Mouse (Mus musculus) intestine, embryonic 14.5 days (tissue): ENCODE data around the gene Sco2. TPM values are rescaled to one million over a fixed set of nuclear protein-coding genes. Genes with fewer than 3 reads are reported as not detected.

Experiments used
- ATAC-seq: fragments of 200-750 bp; cut with Nextera tagmentation; replicated peaks from 2 replicates; pipeline ENCODE4 v1.8.0; 2017; ENCODE audit warnings: low read depth, moderate number of reproducible peaks, moderate TSS enrichment, moderate library complexity; ENCODE audit not compliant: low FRiP score, low TSS enrichment
- DNase-seq: peaks from one replicate; pipeline ENCODE4 v3.0.0-alpha.2; 2018; ENCODE audit warnings: low spot score
- H3K27ac ChIP-seq: fragments of 300-500 bp; sonication (generic); 2 replicates; pipeline ENCODE4 v1.5.1; 2014; ENCODE audit warnings: low read depth, mild to moderate bottlenecking, control low read depth
- H3K27me3 ChIP-seq: fragments of 300-500 bp; sonication (generic); replicated peaks from 2 replicates; pipeline ENCODE4 v1.6.1; 2014; ENCODE audit warnings: low read length, control low read depth; ENCODE audit not compliant: control insufficient read depth, insufficient read depth
- H3K36me3 ChIP-seq: fragments of 300-500 bp; sonication (generic); 2 replicates; pipeline ENCODE4 v1.6.1; 2014; ENCODE audit warnings: low read length, control low read depth; ENCODE audit not compliant: control insufficient read depth, insufficient read depth
- H3K4me1 ChIP-seq: fragments of 300-500 bp; sonication (generic); replicated peaks from 2 replicates; pipeline ENCODE4 v1.6.1; 2014; ENCODE audit warnings: low read length, control low read depth, mixed read lengths; ENCODE audit not compliant: control insufficient read depth, insufficient read depth
- H3K4me2 ChIP-seq: fragments of 300-500 bp; sonication (generic); 2 replicates; pipeline ENCODE4 v1.6.1; 2014; ENCODE audit warnings: low read length
- H3K4me3 ChIP-seq: fragments of 300-500 bp; sonication (generic); 2 replicates; pipeline ENCODE4 v1.5.1; 2014; ENCODE audit warnings: low read depth, low read length, control low read depth, mixed read lengths
- H3K9ac ChIP-seq: fragments of 300-500 bp; sonication (generic); 2 replicates; pipeline ENCODE4 v1.6.1; 2014; ENCODE audit warnings: mild to moderate bottlenecking, low read length
- H3K9me3 ChIP-seq: fragments of 300-500 bp; sonication (generic); 2 replicates; pipeline ENCODE4 v1.6.1; 2016; ENCODE audit warnings: low read length, control low read depth; ENCODE audit not compliant: control insufficient read depth
- WGBS: fragments of 180-500 bp; shearing (Covaris S2); extraction: QIAGEN DNeasy Blood & Tissue Kit; methylation state at CpG from one replicate; pipeline ENCODE4 v1.1.7; 2014; 5-methylcytosine and 5-hydroxymethylcytosine counted together
- polyA plus RNA-seq: library from polyadenylated mRNA; unstranded; fragments of >200 nt; fragmentation: Nextera tagmentation; extraction: Ambion mirVana; gene quantifications from 2 replicates; pipeline ENCODE4 v1.2.1, GENCODE M21; 2014

Gene Sco2
- polyA plus RNA-seq, 1 experiment from 2014 or later, result 14.6 TPM

DNA sequence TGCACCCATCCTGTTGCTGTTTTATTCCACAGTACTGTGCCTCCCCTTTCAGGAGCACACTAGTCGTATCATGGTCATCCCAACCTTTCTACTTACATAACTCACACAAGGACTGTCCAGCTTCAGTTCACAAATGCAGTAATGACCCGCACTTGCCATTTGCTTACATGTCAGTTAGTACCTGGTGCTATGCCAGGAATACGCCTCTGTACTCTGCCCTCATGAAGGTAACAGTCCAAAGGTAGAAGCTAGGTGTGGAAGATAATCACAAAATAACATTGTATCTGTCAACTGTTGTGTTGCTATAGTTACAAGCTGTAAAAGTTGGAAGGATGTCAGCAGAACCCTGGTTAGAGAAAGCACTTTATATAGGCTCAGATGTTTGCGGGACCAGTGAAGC lies 23.2 kb upstream of the Sco2 start:
- Histone ChIP-seq H3K9ac (no peak overlapping the region), H3K27me3 (no peaks in the 10 kb centered on the region), H3K27ac (no peak overlapping the region), H3K4me2 (no peak overlapping the region), H3K4me1 (no peaks in the 10 kb centered on the region), H3K4me3 (no peak overlapping the region), H3K36me3 (no peaks in the 10 kb centered on the region), H3K9me3 (no peaks in the 10 kb centered on the region)
- ATAC-seq (0 out of 2 replicates have a peak, but pooled peaks have one; percentile 40), DNase-seq (no peak)
- 84% methylated on average over 4 of the region's 4 CpGs for WGBS

DNA sequence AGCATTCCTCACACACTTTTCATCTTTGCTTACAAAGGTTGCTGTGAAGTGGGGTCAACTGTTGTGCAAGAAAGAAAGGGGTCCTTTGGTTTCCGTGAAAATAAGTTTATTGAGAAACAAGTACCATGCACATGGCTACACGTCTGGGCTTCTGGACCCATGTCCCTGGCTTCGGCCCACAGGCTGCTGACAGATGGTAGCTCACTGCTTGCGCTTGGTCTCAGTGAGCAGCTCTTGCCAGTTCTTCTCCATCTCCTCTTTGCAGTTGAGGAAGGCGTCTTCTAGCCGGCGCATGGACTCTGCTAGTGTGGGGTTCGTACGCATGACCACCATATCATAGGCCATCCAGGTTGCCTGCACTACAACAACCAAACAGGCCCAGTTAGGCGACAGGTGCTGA lies 16.4 kb upstream of the Sco2 start:
- no peak overlapping the region for H3K4me3 ChIP-seq
- DNase-seq, result no peak
- no peaks in the 10 kb centered on the region for H3K9me3 ChIP-seq
- no peak overlapping the region for H3K9ac ChIP-seq
- no peak overlapping the region for H3K27ac ChIP-seq
- H3K4me1 ChIP-seq, result no peaks in the 10 kb centered on the region
- ATAC-seq, result no peak
- WGBS, result 93% methylated on average over 10 of the region's 10 CpGs
- no peaks in the 10 kb centered on the region for H3K27me3 ChIP-seq
- no peak overlapping the region for H3K4me2 ChIP-seq
- no peaks in the 10 kb centered on the region for H3K36me3 ChIP-seq

DNA sequence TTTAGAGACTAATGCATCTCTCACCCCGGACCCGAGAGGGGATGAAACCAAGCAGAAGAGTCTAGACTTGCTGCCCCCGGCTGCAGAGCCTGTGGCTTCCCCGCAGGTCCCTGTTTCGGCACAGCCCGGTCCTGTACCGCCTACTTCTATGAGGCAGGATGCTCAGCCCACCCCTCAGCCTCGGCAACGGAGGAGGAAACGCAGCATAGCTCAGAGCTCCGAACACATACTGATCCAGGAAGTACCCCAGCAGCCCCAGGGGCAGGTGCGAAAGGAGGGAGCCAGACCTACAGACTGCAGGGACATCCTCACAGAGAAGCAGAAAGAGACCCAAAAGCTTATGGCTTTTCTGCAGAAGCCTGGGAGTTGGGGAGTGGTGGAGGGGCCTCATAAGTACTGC lies 13.5 kb upstream of the Sco2 start:
- Histone ChIP-seq H3K27ac (no peak overlapping the region), H3K9me3 (no peaks in the 10 kb centered on the region), H3K9ac (no peak overlapping the region), H3K4me1 (no peaks in the 10 kb centered on the region), H3K27me3 (no peaks in the 10 kb centered on the region), H3K36me3 (no peaks in the 10 kb centered on the region), H3K4me3 (no peak overlapping the region), H3K4me2 (no peak overlapping the region)
- no peak for DNase-seq
- 38% methylated on average over 12 of the region's 12 CpGs for WGBS
- no peak for ATAC-seq

DNA sequence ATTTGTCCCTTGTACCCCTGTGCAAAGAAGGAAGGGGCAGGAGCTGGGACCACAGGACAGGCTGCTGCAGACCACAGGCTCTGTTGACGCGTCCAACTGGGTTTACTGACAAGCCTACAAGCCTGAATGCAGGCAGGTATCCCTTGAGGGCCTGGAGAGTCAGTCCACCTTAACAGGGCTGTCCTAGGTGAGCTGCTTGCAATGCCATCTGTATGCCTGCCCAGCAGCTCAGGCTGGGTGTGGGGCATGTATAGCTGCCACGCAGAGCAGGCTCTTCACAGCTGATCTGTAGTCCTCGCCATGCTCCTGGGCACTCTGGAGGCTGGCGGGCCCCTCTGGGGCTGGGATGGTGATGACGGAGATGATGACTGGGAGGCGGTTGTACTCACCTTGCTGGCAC lies 11.0 kb upstream of the Sco2 start, which contains the start of gene Klhdc7b:
Klhdc7b (plus strand) TSS at position 301 of the 400 bp plus-strand sequence.
- Histone ChIP-seq H3K27me3 (peaks cover 11% of the 10 kb centered on the region), H3K36me3 (no peaks in the 10 kb centered on the region), H3K4me3 (no peak within 1 kb of the TSS), H3K9ac (no peak within 1 kb of the TSS), H3K4me1 (peaks cover under 1% of the 10 kb centered on the region), H3K27ac (no peak within 1 kb of the TSS), H3K9me3 (no peaks in the 10 kb centered on the region), H3K4me2 (no peak within 1 kb of the TSS)
- no peak for DNase-seq
- ATAC-seq, result no peak
- WGBS, result 82% methylated on average over 7 of the region's 7 CpGs

DNA sequence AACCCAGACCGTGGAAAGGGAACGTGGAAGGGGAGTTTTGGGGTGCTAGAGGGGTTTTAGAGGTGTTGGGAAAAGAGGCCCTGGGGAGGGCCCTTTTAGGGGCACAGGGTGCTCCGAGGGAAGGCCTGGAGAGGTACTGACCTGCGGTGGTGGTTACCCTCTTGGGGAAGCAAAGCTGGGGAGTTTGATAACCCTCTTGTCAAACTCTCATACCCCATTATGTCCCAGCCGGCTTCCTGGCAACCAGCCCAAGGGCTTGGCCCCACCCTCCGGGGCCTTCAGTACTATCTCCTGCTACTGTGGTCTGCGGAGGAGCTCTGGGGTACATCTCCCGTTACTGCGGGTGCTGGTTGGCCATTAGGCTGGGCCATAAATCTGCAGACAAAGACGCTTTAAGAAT lies 5.8 kb upstream of the Sco2 start:
- Histone ChIP-seq H3K4me3 (peak overlapping the region; percentile 29), H3K27me3 (peaks cover 46% of the 10 kb centered on the region), H3K4me1 (peaks cover 23% of the 10 kb centered on the region), H3K9me3 (no peaks in the 10 kb centered on the region), H3K9ac (no peak overlapping the region), H3K36me3 (no peaks in the 10 kb centered on the region), H3K27ac (no peak overlapping the region), H3K4me2 (peak overlapping the region; percentile 57)
- ATAC-seq (no peak), DNase-seq (no peak)
- WGBS, result 8% methylated on average over 10 of the region's 10 CpGs

DNA sequence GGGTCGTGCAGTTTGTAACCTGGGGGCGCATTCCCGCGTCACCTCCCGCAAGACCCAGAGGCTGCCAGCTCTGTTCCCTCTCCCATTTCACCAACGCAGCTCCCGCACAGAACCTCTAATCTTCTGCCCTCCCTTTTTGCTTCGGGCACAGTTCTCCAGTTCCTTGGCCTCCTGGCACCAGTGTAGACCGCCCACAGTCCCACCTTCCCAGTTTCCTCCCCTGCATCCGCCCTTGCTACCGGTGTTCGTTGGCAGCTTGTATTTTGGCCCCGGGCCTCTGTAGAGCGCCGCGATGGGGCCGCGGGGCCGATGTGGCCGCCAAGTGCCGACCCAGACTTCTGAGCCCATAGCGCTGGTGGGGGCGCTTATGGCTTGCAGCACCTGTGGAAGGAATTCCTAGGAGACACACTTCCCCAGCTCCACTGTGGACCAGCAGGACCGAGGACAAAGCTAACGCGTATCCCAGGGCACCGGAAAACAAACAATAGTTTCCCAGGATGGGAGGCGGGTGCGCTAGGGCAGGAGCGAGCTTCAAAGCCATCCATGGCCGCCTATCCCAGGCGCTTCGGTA lies 5.3 kb upstream of the Sco2 start, which contains the start of gene Odf3b:
Odf3b (minus strand) TSS at position 452 of the 571 bp plus-strand sequence.
- under 1% methylated on average over 31 of the region's 33 CpGs for WGBS
- H3K27me3 ChIP-seq, result peaks cover 46% of the 10 kb centered on the region
- H3K27ac ChIP-seq, result no peak within 1 kb of the TSS
- peak within 1 kb of the TSS; percentile 29 for H3K4me3 ChIP-seq
- peak within 1 kb of the TSS; percentile 57 for H3K4me2 ChIP-seq
- peak; percentile 66 for DNase-seq
- no peaks in the 10 kb centered on the region for H3K9me3 ChIP-seq
- H3K36me3 ChIP-seq, result no peaks in the 10 kb centered on the region
- H3K9ac ChIP-seq, result peak within 1 kb of the TSS; percentile 21; the same call in 1 of the 2 replicates
- peaks cover 26% of the 10 kb centered on the region for H3K4me1 ChIP-seq
- no peak for ATAC-seq

DNA sequence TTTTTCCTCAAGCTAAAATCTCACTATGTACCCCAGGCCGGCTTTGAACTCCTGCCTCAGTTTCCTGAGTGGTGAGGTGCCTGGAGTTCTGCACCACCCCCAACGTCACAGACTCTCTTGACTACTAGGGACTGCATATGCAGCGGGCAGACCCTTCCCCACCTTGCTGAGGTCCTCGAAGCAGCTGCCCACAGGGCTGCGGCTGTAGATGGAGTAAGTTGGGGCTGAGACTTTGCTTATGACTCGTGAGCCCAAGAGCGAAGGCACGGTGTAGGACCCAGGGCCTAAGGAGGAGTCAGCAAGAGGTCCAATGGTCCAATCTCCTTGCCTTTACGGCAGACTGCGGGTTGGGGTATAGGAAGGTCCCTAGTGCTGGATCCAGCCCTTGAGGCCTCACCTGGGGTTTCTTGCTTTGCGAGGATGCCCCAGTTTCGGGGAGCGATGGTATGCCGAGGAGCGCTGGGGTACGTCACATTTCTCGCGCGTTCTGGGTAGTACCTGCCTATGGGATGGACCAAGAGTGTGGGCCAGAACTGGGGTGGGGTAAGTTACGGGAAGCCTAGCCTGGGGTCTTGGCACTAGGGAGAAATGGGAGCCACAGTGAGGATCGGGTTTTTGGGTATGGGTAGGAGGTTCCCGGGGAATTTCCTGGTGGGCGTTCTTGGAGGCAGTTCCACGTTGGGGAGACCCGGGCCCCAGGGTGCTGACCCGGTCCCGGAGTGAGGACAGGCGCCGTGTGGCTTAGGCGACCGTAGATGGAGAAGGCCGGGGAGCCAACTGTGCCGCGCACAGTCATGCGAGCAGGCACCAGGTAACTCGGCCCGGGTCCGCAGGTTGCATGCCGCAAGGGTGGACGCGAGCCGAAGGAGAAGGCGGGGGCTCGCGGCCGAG lies 4.5 kb upstream of the Sco2 start:
- 0 out of 2 replicates have a peak overlapping the region, but pooled peaks have one; percentile 21 for H3K9ac ChIP-seq
- H3K27me3 ChIP-seq, result peaks cover 46% of the 10 kb centered on the region
- no peak overlapping the region for H3K27ac ChIP-seq
- no peaks in the 10 kb centered on the region for H3K9me3 ChIP-seq
- peaks cover 26% of the 10 kb centered on the region for H3K4me1 ChIP-seq
- WGBS, result 15% methylated on average over 46 of the region's 46 CpGs
- no peak for DNase-seq
- peak overlapping the region; percentile 29 for H3K4me3 ChIP-seq
- no peak for ATAC-seq
- peak overlapping the region; percentile 57 for H3K4me2 ChIP-seq
- H3K36me3 ChIP-seq, result no peaks in the 10 kb centered on the region

DNA sequence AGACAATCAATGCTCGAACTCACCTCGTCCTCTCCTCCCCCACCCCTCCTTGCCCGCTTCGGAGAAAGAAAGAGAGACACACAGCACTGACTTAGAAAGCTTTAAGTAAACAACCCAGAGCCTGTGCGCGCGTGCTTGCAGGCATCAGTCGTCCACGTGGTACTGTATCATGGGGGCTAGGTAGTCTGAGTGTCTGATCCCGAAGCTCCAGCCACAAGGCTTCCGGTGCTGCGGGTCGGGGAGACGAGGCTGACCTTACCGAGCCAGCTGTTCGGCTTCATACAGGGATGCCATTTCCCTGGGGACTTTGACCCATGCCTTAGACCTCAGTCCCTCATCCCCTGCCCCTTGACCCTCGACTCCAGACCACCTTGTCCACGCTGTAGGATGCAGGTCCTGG lies 3.7 kb upstream of the Sco2 start:
- ATAC-seq, result no peak
- DNase-seq, result no peak
- no peaks in the 10 kb centered on the region for H3K9me3 ChIP-seq
- peaks cover 46% of the 10 kb centered on the region for H3K27me3 ChIP-seq
- no peak overlapping the region for H3K27ac ChIP-seq
- 3% methylated on average over 18 of the region's 18 CpGs for WGBS
- peak overlapping the region; percentile 29 for H3K4me2 ChIP-seq
- H3K4me3 ChIP-seq, result no peak overlapping the region; the same call in 1 of the 2 replicates
- H3K36me3 ChIP-seq, result peaks cover 4% of the 10 kb centered on the region; the same call in 1 of the 2 replicates
- peaks cover 26% of the 10 kb centered on the region for H3K4me1 ChIP-seq
- no peak overlapping the region for H3K9ac ChIP-seq
